Mouse (Mus musculus): ENCODE measurements around the gene Myo18a.

The Myo18a gene

GRCm38 (mm10) chr11:77896820-77897805 is 134.1 kb downstream of the Myo18a start:
- DNase-seq (ENCODE audit: low read depth, low spot score) = no peak

DNA sequence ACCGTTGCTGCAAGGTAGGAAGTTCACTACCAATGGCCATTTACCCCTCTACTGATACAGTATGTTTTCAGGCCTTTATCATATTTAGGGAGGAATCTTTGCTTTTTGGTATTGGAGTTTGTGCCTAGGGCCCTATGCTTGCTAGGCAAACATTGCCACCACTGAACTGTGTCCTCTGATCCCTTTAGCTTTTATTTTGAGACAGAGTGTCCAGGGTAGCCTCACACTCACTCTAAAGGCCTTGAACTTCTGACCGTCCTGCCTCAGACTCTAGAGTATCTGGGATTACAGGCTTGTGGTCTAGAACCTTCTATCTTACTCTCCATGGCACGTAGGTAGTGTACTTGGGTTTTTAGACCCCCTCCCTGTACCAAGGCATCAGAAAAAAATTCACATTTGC is 137.1 kb downstream of the Myo18a start:
- no peak for DNase-seq (ENCODE audit: low read depth, low spot score)

GRCm38 (mm10) chr11:77900696-77901095 is 137.7 kb downstream of the Myo18a start:
- DNase-seq (ENCODE audit: low read depth, low spot score) = no peak

DNA sequence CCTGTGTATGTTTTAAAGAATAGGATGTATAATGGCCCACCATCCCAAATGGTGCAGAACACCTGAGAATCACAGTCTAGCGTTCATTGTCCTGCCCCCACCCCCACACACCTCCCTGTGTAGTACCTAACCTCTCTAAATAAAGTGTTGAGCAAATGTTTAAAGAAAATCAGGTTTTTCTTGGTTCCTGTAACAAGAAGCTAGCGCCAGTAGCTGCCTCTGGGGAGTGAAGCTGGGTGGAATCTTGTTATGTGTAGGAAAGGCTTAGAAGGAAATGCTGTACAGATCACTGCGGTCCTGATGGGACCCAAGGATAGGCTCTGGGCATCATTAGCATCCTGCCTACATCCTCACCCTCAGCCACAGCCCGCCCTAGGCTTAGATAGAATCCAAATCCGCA is 138.3 kb downstream of the Myo18a start:
- DNase-seq (ENCODE audit: low read depth, low spot score) = no peak

GRCm38 (mm10) chr11:77901775-77902355 is 138.8 kb downstream of the Myo18a start:
- DNase-seq (ENCODE audit: low read depth, low spot score) = no peak

- DNase-seq (ENCODE audit: low read depth, low spot score) = no peak
Measured at GRCm38 (mm10) chr11:77903761-77904160, 140.7 kb downstream of the Myo18a start.

DNA sequence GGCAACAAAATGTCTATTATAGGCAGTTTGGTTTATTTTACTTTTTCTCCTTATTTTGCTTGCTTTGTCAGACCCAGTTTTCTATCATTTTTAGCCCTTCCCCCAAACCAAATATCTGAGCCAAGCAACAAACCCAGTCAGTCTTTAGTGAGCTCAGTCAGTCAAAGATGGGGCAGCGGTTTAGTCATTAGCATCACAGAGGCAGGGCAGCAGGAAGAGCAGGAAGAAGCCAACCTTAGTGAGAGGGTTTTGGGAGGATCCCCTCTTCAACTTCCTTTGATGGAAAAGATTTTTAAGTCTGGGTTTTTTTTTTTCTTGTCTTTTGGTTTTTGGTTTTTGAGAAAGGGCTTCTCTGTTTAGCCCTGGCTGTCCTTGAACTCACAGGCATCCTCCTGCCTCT is 141.7 kb downstream of the Myo18a start:
- no peak for DNase-seq (ENCODE audit: low read depth, low spot score)

DNA sequence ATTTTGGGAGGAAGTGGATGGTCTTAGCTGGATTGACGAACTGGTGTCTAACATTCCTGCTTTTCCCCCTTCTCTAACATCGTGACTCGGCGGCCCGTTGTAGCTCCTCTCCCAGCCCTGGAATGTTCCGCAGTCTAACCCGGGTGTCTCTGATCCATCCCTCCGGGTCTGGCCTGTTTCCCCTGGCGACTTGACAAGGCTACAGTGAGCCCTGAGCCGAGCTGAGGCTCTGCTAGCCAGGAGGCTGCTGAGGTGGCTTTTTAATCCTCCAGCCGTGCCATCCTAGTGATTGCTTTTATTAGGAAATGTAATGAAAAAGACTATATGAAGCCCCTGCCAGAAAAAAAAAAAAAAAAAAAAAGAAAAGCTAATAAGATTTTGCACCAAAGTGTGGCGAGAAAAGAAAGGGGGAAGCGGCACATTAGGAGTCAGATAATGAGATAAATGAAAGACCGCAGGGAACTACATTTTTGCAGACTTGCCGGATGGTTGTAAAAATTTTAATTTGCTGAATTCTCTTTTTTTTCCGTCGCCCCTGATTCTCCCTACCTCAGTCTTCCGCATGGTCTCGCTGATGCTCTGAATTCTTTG is 143.1 kb downstream of the Myo18a start:
- no peak for DNase-seq (ENCODE audit: low read depth, low spot score)

DNA sequence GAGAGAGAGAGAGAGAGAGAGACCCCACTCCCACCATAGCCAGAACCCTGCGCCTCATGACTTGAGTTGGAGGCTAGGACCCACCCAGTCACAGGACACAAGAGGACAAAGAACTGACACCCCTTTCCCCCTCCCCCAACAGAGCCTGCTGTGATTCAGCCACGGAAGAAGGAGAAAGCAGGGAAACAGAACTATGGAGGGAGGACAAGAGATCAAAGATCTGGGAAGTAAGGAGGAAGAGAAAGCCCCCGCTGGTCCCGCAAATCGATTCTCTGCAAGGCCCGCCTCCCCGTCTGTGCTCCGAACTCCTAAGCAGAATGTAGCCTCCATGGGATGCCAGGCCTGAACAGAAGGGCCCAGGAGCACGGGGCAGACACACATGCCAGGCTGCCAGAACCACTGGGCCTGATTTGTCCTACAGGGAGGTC is 143.7 kb downstream of the Myo18a start:
- no peak for DNase-seq (ENCODE audit: low read depth, low spot score)

DNA sequence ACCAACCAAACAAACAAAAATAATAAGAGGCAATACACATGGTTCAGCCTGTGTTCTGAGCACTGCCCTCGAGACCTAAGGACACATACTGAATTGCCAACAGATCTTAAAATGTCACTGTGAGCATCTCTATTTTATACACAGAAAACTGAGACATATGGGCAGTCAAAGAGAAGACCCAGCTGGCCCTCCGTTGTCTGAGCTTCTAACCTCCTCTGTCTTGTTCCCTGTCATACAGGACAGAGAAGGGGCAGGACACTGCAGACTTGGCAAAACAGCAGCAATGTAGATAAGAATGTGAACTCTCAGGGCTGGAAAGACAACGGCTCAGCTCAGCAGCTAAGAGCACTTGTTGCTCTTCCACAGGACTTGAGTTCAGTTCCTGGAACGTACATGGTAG is 145.4 kb downstream of the Myo18a start:
- DNase-seq (ENCODE audit: low read depth, low spot score) = no peak

DNA sequence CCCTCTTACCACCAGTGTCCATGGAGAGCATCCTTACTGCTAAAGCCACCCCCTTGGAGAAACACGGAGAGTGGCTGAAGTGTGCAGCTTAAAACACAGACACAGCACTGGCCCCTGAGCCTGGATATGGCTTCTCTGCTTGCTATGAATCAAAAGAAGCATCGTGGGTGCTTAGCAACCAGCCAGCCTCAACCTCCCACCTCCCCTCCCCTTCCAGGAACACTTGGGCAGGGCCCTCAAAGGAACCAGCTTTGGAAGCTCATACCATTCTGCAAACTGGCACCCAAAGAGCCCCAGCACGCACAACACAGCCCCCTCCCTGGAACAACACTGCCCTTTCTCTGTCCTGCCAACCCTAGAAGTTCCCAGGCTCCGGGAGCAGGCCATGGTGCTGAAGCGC is 146.3 kb downstream of the Myo18a start:
- no peak for DNase-seq (ENCODE audit: low read depth, low spot score)

GRCm38 (mm10) chr11:77909776-77910175 is 146.7 kb downstream of the Myo18a start:
- no peak for DNase-seq (ENCODE audit: low read depth, low spot score)

DNA sequence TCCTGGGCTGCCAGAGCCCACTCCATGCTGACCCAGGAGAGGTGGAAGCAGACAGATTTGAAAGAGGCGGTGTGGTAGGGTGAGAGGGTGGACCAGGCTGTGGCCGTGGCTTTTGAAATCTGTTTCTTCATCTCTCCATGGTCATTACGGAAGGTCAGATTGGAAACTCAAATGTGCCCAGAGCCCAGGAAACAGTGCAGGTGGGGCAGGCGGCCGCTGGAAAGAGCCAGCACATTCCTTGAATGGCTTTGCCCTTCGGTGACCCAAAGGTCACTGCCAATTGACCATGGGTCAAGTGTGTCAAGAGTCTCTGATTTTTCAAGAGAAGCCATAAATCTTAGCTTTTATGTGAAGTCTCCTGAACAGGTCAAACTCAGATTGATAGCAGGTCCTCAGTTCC is 150.5 kb downstream of the Myo18a start:
- DNase-seq (ENCODE audit: low read depth, low spot score) = no peak

DNA sequence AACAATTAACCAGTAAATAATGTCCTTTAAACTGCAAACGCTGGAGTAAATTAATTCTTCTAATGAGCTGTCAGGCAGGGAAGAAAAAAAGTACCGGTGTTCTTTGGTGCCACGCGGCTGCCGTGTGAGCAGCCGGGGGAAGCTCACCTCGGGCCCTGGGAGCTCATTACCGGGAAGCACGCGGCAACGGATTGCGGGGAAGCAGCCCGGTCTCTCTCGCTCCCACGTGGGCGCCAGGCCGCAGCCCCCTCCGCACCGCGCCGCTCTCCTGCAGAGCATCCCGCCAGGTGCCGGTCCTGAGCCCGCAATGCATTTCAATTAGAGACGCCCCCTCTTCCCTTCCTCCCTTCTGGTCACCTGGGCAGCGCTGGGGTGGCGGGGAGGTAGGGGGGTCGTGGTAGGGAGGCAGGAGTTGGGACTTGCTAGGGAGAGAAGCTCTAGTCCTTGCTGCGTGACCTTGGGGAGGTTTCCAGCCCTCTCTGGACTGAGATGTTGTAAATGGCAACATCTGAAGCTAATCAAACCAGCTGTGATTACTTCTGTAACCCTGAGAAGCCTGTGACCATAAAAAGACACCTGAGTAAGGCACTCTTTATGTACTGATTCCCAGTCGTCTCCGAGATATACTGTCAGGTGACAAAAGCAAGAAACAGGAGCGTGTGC is 151.7 kb downstream of the Myo18a start:
- DNase-seq (ENCODE audit: low read depth, low spot score) = no peak

All from CD4-positive helper T cell, adult 2 months (primary cell).